Mouse (Mus musculus): ENCODE measurements at regions not wholly inside any gene's neighbourhood (a gene's known extent, or its start where the extent isn't known, plus 50 kb on each side); places are given as distances from the start of the nearest gene placed in this dataset.

GRCm38 (mm10) chr7:135806673-135807072 lies 90.5 kb upstream of the Mki67 start:
- Histone ChIP-seq H3K36me3 (ENCODE audit: control insufficient read depth in 1 of 2, insufficient read depth in 2 of 2, low read length in 2 of 2) (no peaks in the 10 kb centered on the region), H3K79me2 (ENCODE audit: control insufficient read depth, insufficient read depth, low read length, poor library complexity) (no peaks in the 10 kb centered on the region), H3K27ac (ENCODE audit: control insufficient read depth, low read depth, low read length) (no peak overlapping the region), H3K9me3 (replicated peaks; ENCODE audit: insufficient read depth, low read length) (no peaks in the 10 kb centered on the region), H3K9ac (ENCODE audit: control insufficient read depth, low read depth, low read length, poor library complexity, severe bottlenecking) (no peak overlapping the region), H3K4me1 (ENCODE audit: control insufficient read depth in 1 of 2, insufficient read depth in 2 of 2, low read length in 2 of 2) (no peaks in the 10 kb centered on the region), H3K4me3 (ENCODE audit: control insufficient read depth in 1 of 2, insufficient read depth in 1 of 2, low read depth in 2 of 2, low read length in 2 of 2) (no peak overlapping the region), H3K27me3 (ENCODE audit: control insufficient read depth in 1 of 2, insufficient read depth in 2 of 2, low read length in 2 of 2) (no peaks in the 10 kb centered on the region; a peak in 1 of 4 replicates)
- TF ChIP-seq SMC3 (IDR thresholded peaks at IDR 0.05; ENCODE audit: low read depth, low read length) (no peak), GABPA (IDR thresholded peaks at IDR 0.05; ENCODE audit: low read depth, low read length) (no peak), SIN3A (IDR thresholded peaks at IDR 0.05; ENCODE audit: low read length) (no peak), MYB (IDR thresholded peaks at IDR 0.05; ENCODE audit: low read depth, low read length) (no peak), USF2 (IDR thresholded peaks at IDR 0.05; ENCODE audit: borderline replicate concordance in 1 of 2, insufficient read depth in 1 of 2, low read depth in 1 of 2, low read length in 2 of 2) (no peak), BHLHE40 (IDR thresholded peaks at IDR 0.05; ENCODE audit: borderline replicate concordance, low read depth, low read length) (no peak), ELF1 (IDR thresholded peaks at IDR 0.05; ENCODE audit: low read depth, low read length) (no peak), NRF1 (IDR thresholded peaks at IDR 0.05; ENCODE audit: insufficient read depth, low read depth, low read length, poor library complexity, severe bottlenecking) (no peak), TCF12 (IDR thresholded peaks at IDR 0.05; ENCODE audit: low read depth, low read length) (no peak), MYC (IDR thresholded peaks at IDR 0.05; ENCODE audit: low read depth, low read length) (no peak), MEF2A (IDR thresholded peaks at IDR 0.05; ENCODE audit: extremely low read depth, insufficient replicate concordance, low read depth, low read length, poor library complexity, severe bottlenecking) (no peak), MXI1 (IDR thresholded peaks at IDR 0.05; ENCODE audit: low read depth, low read length) (no peak), CTCF (IDR thresholded peaks at IDR 0.05 in 2 of 3, conservative IDR thresholded peaks at IDR 0.05 in 1 of 3; ENCODE audit: control insufficient read depth in 1 of 3, insufficient read depth in 1 of 3, low read depth in 2 of 3, low read length in 3 of 3, poor library complexity in 1 of 3, severe bottlenecking in 1 of 3) (no peak), UBTF (IDR thresholded peaks at IDR 0.05; ENCODE audit: borderline replicate concordance, insufficient read depth, low read depth, low read length) (no peak), NELFE (IDR thresholded peaks at IDR 0.05; ENCODE audit: low read depth, low read length) (no peak), RCOR1 (IDR thresholded peaks at IDR 0.05; ENCODE audit: low read depth, low read length) (no peak), ZMIZ1 (IDR thresholded peaks at IDR 0.05; ENCODE audit: low read depth, low read length) (no peak), GATA1 (IDR thresholded peaks at IDR 0.05; ENCODE audit: low read depth, low read length) (no peak)
- no peak for DNase-seq (ENCODE audit: low read depth, low spot score)

- no peaks in the 10 kb centered on the region for H3K27me3 ChIP-seq (ENCODE audit: control insufficient read depth in 1 of 2, insufficient read depth in 2 of 2, low read length in 2 of 2)
- no peaks in the 10 kb centered on the region for H3K36me3 ChIP-seq (ENCODE audit: control insufficient read depth in 1 of 2, insufficient read depth in 2 of 2, low read length in 2 of 2)
- no peaks in the 10 kb centered on the region for H3K9me3 ChIP-seq (replicated peaks; ENCODE audit: insufficient read depth, low read length)
- H3K27ac ChIP-seq (ENCODE audit: control insufficient read depth, low read depth, low read length), result no peak overlapping the region
- H3K4me3 ChIP-seq (ENCODE audit: control insufficient read depth in 1 of 2, insufficient read depth in 1 of 2, low read depth in 2 of 2, low read length in 2 of 2), result 0 out of 4 replicates have a peak overlapping the region, but pooled peaks of 1 of the 2 experiments have one; percentile 3
- H3K79me2 ChIP-seq (ENCODE audit: control insufficient read depth, insufficient read depth, low read length, poor library complexity), result no peaks in the 10 kb centered on the region
- H3K9ac ChIP-seq (ENCODE audit: control insufficient read depth, low read depth, low read length, poor library complexity, severe bottlenecking), result no peak overlapping the region
- peak; percentile 31 for DNase-seq (ENCODE audit: low read depth, low spot score)
- H3K4me1 ChIP-seq (ENCODE audit: control insufficient read depth in 1 of 2, insufficient read depth in 2 of 2, low read length in 2 of 2), result no peaks in the 10 kb centered on the region
- TF ChIP-seq E2F4 (IDR thresholded peaks at IDR 0.05; ENCODE audit: borderline replicate concordance, low read depth, low read length), result no peak
- TF ChIP-seq MAX (IDR thresholded peaks at IDR 0.05; ENCODE audit: low read length), result 0 out of 2 replicates have a peak, but pooled peaks have one; percentile 20
- no peak for TF ChIP-seq MYB (IDR thresholded peaks at IDR 0.05; ENCODE audit: low read depth, low read length)
- no peak for TF ChIP-seq SIN3A (IDR thresholded peaks at IDR 0.05; ENCODE audit: low read length)
- no peak for TF ChIP-seq GABPA (IDR thresholded peaks at IDR 0.05; ENCODE audit: low read depth, low read length)
- 0 out of 2 replicates have a peak, but pooled peaks have one; percentile 5 for TF ChIP-seq TCF12 (IDR thresholded peaks at IDR 0.05; ENCODE audit: low read depth, low read length)
- TF ChIP-seq ZNF384 (IDR thresholded peaks at IDR 0.05; ENCODE audit: low read depth, low read length), result no peak
- no peak for TF ChIP-seq USF1 (IDR thresholded peaks at IDR 0.05; ENCODE audit: low read depth, low read length)
- no peak for TF ChIP-seq MEF2A (IDR thresholded peaks at IDR 0.05; ENCODE audit: extremely low read depth, insufficient replicate concordance, low read depth, low read length, poor library complexity, severe bottlenecking)
- no peak for TF ChIP-seq MAZ (IDR thresholded peaks at IDR 0.05; ENCODE audit: low read depth, low read length)
- no peak for TF ChIP-seq POLR2AphosphoS5 (IDR thresholded peaks at IDR 0.05; ENCODE audit: borderline replicate concordance, low read depth, low read length)
Measured at GRCm38 (mm10) chr7:135809167-135809566, 93.0 kb upstream of the Mki67 start.

Data from MEL (cell line).